Mouse (Mus musculus): ENCODE data around the gene Zfand5.

GRCm38 (mm10) chr19:21259453-21259852, 12.6 kb upstream of the Zfand5 start:
- no peak for TF ChIP-seq GATA1 (IDR thresholded peaks at IDR 0.05; ENCODE audit: borderline replicate concordance, low read length)
- no peak for TF ChIP-seq FLI1 (IDR thresholded peaks at IDR 0.05; ENCODE audit: low read length)
